Mouse (Mus musculus): Measurements from ENCODE around the gene Acbd5. TPM values are rescaled to one million over a fixed set of nuclear protein-coding genes. Genes with fewer than 3 reads are reported as not detected.

Acbd5 gene
- polyA plus RNA-seq, 1 experiment from 2014 or later: 76.8 TPM

Other genes with a start within 250 kb of the Acbd5 start
- gene Pdss1, start 172.6 kb upstream of the Acbd5 start, polyA plus RNA-seq (2015; fragmentation: Nextera tagmentation; extraction: Ambion mirVana): 24.6 and 25.8 TPM in 2 replicates
- 51.8 and 52.9 TPM in 2 replicates for gene Abi1, start 27.9 kb upstream of the Acbd5 start, polyA plus RNA-seq (2015; fragmentation: Nextera tagmentation; extraction: Ambion mirVana)
- 3.5 and 4.0 TPM in 2 replicates for gene Mastl, start 87.9 kb downstream of the Acbd5 start, polyA plus RNA-seq (2015; fragmentation: Nextera tagmentation; extraction: Ambion mirVana)
- gene Yme1l1, start 88.2 kb downstream of the Acbd5 start, polyA plus RNA-seq (2015; fragmentation: Nextera tagmentation; extraction: Ambion mirVana): 71.6 and 72.6 TPM in 2 replicates
- gene 4931423N10Rik, start 139.3 kb downstream of the Acbd5 start, polyA plus RNA-seq (2015; fragmentation: Nextera tagmentation; extraction: Ambion mirVana): not detected in 2 replicates

Data from hindbrain, embryonic 13.5 days (tissue).